Mouse (Mus musculus): ENCODE data around the gene Ldb1. TPM values are rescaled to one million over a fixed set of nuclear protein-coding genes. Genes with fewer than 3 reads are reported as not detected.

Ldb1 gene
- polyA plus RNA-seq, 1 experiment from 2014 or later, result 126 TPM

- no peak overlapping the region for H3K4me2 ChIP-seq (replicated peaks)
- H3K9me3 ChIP-seq, result no peaks in the 10 kb centered on the region
- WGBS, result 94% methylated on average over 3 of the region's 3 CpGs
- ATAC-seq (ENCODE audit: low FRiP score, low read depth), result no peak
- H3K27ac ChIP-seq (replicated peaks), result no peak overlapping the region
- no peaks in the 10 kb centered on the region for H3K4me1 ChIP-seq
- H3K27me3 ChIP-seq, result no peaks in the 10 kb centered on the region
- 0 out of 2 replicates have a peak, but pooled peaks cover 7% of the 10 kb centered on the region for H3K36me3 ChIP-seq
- H3K9ac ChIP-seq (replicated peaks), result no peak overlapping the region
- H3K4me3 ChIP-seq, result no peak overlapping the region
These were observed 56.8 kb downstream of the Ldb1 start for GRCm38 (mm10) chr19:45988238-45988637.

GRCm38 (mm10) chr19:45984379-45984778 is 60.6 kb downstream of the Ldb1 start:
- H3K4me3 ChIP-seq, result no peak overlapping the region
- H3K4me2 ChIP-seq (replicated peaks), result no peak overlapping the region
- H3K4me1 ChIP-seq, result no peaks in the 10 kb centered on the region
- H3K27ac ChIP-seq (replicated peaks), result no peak overlapping the region
- H3K27me3 ChIP-seq, result no peaks in the 10 kb centered on the region
- 0 out of 2 replicates have a peak, but pooled peaks cover 4% of the 10 kb centered on the region for H3K36me3 ChIP-seq
- H3K9me3 ChIP-seq, result no peaks in the 10 kb centered on the region
- no peak for ATAC-seq (ENCODE audit: low FRiP score, low read depth)
- no peak overlapping the region for H3K9ac ChIP-seq (replicated peaks)

Other genes with a start within 250 kb of the Ldb1 start
- gene Kcnip2, start 229.2 kb downstream of the Ldb1 start, polyA plus RNA-seq (2016; fragmentation: Nextera tagmentation; extraction: Ambion mirVana), result 1.2 and 1.9 TPM in 2 replicates
- gene Armh3, start 46.7 kb downstream of the Ldb1 start, polyA plus RNA-seq (2016; fragmentation: Nextera tagmentation; extraction: Ambion mirVana), result 20.9 and 22.6 TPM in 2 replicates
- gene Hps6, start 41.7 kb downstream of the Ldb1 start, polyA plus RNA-seq (2016; fragmentation: Nextera tagmentation; extraction: Ambion mirVana), result 2.9 and 4.0 TPM in 2 replicates
- 30.0 and 32.2 TPM in 2 replicates for gene Pprc1, start 328 bp downstream of the Ldb1 start, polyA plus RNA-seq (2016; fragmentation: Nextera tagmentation; extraction: Ambion mirVana)
- 103 and 109 TPM in 2 replicates for gene Nolc1, start 30.6 kb upstream of the Ldb1 start, polyA plus RNA-seq (2016; fragmentation: Nextera tagmentation; extraction: Ambion mirVana)
- 0.24 and 0.39 TPM in 2 replicates for gene Elovl3, start 86.7 kb upstream of the Ldb1 start, polyA plus RNA-seq (2016; fragmentation: Nextera tagmentation; extraction: Ambion mirVana)
- gene Pitx3, start 103.1 kb upstream of the Ldb1 start, polyA plus RNA-seq (2016; fragmentation: Nextera tagmentation; extraction: Ambion mirVana), result 4.0 and 4.2 TPM in 2 replicates
- gene Gbf1, start 107.3 kb upstream of the Ldb1 start, polyA plus RNA-seq (2016; fragmentation: Nextera tagmentation; extraction: Ambion mirVana), result 69.9 and 74.9 TPM in 2 replicates

Measured in midbrain, embryonic 12.5 days (tissue).